Mouse (Mus musculus) megakaryocyte, embryonic 14.5 days (primary cell): Measurements from ENCODE around the gene Gsta4.

Source experiments
- FLI1 ChIP-seq: IDR thresholded peaks from 2 replicates; pipeline ENCODE4 v1.6.1; 2012; ENCODE audit warnings: low read length, inconsistent platforms, mixed read lengths
- GATA1 ChIP-seq: IDR thresholded peaks from 3 replicates; pipeline ENCODE4 v1.6.1; 2012; ENCODE audit warnings: mixed read lengths, low read length, inconsistent platforms, borderline replicate concordance

GRCm38 (mm10) chr9:78190651-78191634, 8.4 kb downstream of the Gsta4 start:
- no peak for TF ChIP-seq GATA1
- no peak for TF ChIP-seq FLI1
